Mouse (Mus musculus) midbrain, embryonic 14.5 days (tissue): Measurements from ENCODE around the gene Nrip3. TPM values are rescaled to one million over a fixed set of nuclear protein-coding genes. Genes with fewer than 3 reads are reported as not detected.

Source experiments
- polyA plus RNA-seq: library from polyadenylated mRNA; unstranded; fragments of >200 nt; fragmentation: Nextera tagmentation; extraction: Ambion mirVana; gene quantifications from 2 replicates; pipeline ENCODE4 v1.2.1, GENCODE M21; 2014

Nrip3 gene
- polyA plus RNA-seq, 1 experiment from 2014 or later, result 5.3 TPM

Other genes with a start within 250 kb of the Nrip3 start
- 15.6 and 16.4 TPM in 2 replicates for gene St5, start 78.4 kb downstream of the Nrip3 start, polyA plus RNA-seq
- gene Akip1, start 78.3 kb downstream of the Nrip3 start, polyA plus RNA-seq, result 10.0 and 10.3 TPM in 2 replicates
- not detected in 2 replicates for gene BC051019, start 58.2 kb downstream of the Nrip3 start, polyA plus RNA-seq
- gene Ascl3, start 50.3 kb downstream of the Nrip3 start, polyA plus RNA-seq, result not detected in 2 replicates
- 132 and 148 TPM in 2 replicates for gene Tmem9b, start 29.1 kb downstream of the Nrip3 start, polyA plus RNA-seq
- gene Scube2, start 83.7 kb upstream of the Nrip3 start, polyA plus RNA-seq, result 2.3 and 2.8 TPM in 2 replicates
- gene Dennd5a, start 178.4 kb upstream of the Nrip3 start, polyA plus RNA-seq, result 54.6 and 57.2 TPM in 2 replicates
- gene Tmem41b, start 204.9 kb upstream of the Nrip3 start, polyA plus RNA-seq, result 54.8 and 71.6 TPM in 2 replicates
- gene Ipo7, start 236.2 kb upstream of the Nrip3 start, polyA plus RNA-seq, result 19.2 and 21.3 TPM in 2 replicates